Mouse (Mus musculus) cerebellum, postnatal 14 days (tissue): Measurements from ENCODE around the gene Kti12.

Experiments
- DNase-seq, 2 experiments: peaks; one replicate each; pipeline ENCODE4 v3.0.0; 2021; ENCODE audit warnings: mixed read lengths in 2 of 2

Gene Kti12

GRCm38 (mm10) chr4:108873746-108874145 lies 26.2 kb downstream of the Kti12 start:
- DNase-seq = no peak

- no peak for DNase-seq
These were observed 30.3 kb downstream of the Kti12 start for GRCm38 (mm10) chr4:108877901-108878300.

DNA sequence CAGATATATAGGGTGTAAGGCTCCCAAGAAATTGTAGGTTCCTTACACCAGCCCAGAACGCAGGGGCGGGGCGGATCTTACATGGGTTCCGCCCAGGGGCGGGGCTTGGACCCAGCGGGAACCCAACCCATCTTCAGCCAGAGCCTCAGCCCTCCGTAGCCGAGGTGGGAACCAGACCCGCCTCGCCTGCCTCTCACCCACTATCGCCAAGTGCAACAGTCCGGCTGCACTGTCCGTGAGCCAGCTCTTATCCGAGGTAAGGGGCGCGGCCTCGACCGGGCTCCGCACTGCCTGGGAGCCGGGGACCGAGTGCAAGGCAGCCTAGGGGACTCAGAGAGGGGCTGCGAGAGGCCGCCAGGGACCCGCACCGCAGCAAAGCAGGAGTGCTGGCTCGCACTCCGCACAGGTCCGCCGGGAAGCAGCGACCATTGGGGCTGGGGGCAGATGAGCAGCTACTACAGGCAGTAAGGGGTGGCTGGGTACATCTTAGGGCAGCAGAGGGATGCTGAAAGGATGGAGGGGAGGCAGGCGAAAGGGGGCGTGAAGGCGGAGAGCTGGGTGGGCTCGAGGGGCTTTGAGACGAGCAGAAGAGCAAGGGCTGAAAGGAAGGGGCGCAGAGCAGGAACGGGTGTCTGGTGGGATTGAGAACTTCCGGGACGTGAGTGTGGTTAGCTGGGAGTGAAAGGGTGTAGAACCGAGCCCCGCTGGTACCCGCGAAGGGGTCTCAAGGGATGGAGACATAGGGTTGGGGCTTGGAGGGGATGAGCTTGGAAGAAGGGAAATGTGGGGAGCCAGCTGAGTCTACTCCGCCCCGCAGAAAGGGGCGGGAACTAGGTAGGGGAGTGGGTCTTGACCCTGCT lies 31.6 kb downstream of the Kti12 start, which contains the start of gene Rab3b:
Gene Rab3b (plus strand): TSS at position 101 of the 860 bp plus-strand sequence.
- DNase-seq = peak; percentile 54 to 67

DNA sequence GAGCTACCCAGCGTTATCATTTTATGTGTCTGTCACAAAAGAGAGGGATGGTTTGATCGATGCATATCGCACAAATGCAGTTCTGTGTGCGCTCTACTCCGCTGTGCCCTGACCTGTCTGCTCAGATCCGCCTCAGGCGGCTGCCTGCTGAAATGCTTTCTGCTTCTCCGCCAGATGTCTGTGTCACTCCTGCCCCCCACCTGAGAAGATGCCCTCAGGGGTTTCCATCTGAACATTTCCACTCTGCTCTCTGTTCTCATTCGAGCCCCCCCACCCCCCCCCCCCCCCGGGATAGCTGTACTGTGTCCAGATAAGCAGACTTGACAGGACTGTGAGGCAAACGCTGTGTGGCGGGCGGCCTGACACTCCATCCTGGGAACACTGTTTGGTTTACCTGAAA lies 36.2 kb downstream of the Kti12 start:
- DNase-seq = peak in 1 of 2 experiments; percentile 21

DNA sequence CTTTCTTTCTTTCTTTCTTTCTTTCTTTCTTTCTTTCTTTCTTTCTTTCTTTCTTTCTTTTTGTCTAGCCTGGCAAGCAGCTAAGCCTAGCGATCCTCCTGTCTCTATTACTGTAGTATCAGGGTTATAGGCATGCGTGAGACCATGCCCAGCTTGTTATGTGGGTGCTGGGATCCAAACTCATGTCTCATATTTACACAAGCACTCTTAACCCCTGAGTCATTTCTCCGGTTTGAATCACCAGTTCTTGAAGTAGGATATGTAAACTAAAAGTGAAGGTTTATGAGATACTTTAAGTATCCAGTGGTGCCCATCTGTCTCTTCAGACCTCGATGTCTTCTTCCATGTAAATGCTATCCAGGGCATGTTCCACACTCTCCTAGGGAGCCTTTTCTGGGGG lies 39.9 kb downstream of the Kti12 start:
- no peak for DNase-seq

- peak; percentile 9 to 11 for DNase-seq
These were observed 43.3 kb downstream of the Kti12 start for GRCm38 (mm10) chr4:108890876-108891275.
